Mouse (Mus musculus): ENCODE data around the gene Aatf. TPM values are rescaled to one million over a fixed set of nuclear protein-coding genes. Genes with fewer than 3 reads are reported as not detected.

Aatf gene
- 35.5 and 35.8 TPM in 2 replicates for polyA plus RNA-seq (2015; fragmentation: Nextera tagmentation; extraction: Ambion mirVana)

DNA sequence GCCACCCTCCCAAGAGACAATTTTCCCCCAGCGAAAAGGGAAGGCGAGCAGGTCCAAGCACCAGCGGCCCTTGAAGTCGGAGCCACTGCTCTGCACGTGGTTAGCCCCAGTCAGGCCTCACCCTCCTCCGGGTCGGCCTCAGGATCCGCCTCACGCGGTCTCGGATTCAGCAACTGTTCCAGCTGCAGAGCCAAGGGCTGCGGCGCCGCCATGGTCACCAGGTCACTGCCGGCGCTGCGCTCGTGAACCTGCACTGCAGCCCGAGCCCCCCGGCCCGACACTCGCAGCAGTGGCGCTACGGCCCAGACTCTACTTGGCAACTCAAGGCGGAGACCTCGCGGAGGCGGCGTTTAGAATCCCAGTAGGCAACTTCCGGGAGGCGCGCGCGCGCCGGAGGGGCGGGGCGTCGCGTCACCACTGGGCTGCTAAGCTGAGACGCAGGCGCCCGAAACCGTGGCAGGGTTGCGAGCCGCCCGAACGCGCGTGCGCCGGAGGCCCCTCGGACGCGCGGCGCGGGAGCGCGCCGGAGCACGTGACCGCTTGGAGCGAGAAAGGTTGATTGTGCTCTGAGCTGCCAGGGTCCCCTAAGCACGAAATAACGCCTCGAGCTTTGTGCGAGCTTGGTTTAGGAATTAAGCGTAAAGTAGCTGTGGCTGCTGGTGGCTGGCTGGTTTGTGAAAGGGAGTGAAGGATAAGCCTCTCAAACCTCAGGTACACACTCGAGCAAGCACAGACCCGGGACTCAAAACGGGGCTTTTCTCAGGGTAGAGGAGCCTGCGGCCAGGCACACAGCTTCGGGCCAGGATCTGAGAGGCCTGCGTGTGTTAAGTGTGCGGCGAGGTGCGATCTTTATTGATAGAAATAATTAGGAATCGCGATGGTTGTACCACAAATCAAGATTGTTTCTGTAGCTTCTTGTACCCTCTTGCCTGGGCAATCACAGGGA lies at the start of gene Aatf:
Gene Aatf, minus strand, starts transcription at position 352 of the 946 bp plus-strand sequence.

DNA sequence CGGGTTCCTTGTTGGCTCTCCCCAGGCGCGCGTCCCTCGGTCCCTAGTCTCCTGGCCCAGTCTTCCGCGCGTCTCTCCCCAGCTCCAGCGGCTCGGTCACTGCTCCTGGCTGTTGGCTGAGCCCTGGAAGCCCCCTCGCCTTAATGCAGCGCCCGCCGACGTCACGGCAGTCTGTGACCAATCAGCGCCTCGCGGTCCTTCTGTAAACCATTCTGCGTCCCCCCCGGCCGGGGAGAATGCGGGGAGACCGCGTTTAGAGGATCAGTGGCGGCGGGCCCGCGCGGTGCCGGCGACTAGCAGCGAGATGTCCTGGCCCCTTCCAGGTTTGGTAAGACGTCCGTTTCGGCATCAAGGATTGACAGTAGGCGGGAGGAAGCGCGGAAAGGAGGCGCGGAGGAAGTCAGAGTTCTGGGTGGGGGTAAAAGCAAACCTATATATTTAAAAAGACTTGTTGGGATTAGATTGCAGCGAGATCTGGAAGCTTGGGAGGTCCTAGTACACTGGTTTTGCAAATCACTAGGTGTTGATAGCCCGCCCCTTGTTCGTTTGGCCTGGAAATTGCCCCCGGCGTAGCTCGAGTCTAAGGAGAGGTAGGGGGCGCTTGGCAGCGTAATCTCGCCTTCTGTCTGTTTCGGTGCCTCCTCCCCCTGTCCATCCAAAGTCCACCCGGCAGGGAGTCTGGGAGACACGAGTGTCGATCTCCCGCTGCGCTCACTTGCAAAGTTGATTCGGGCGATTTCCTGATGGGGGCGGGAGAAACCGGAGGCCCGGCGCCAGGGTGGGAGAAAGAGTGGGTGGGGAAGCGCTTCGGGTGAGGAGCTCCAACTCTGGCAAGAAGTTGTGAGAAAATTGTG lies 12.3 kb upstream of the Aatf start, which contains the start of gene Lhx1:
Gene Lhx1, minus strand, starts transcription at position 115 of the 854 bp plus-strand sequence.

Other genes starting within 250 kb of the Aatf start
- 1.3 and 1.5 TPM in 2 replicates for gene Lhx1, start 12.0 kb upstream of the Aatf start, polyA plus RNA-seq (2015; fragmentation: Nextera tagmentation; extraction: Ambion mirVana)

All from spleen, postnatal 0 days (tissue).